Mouse (Mus musculus): ENCODE results near the gene Vars.

GRCm38 (mm10) chr17:34979631-34980030 lies 21.2 kb upstream of the Vars start:
- no peak for TF ChIP-seq CTCF (IDR thresholded peaks at IDR 0.05; ENCODE audit: control insufficient read depth, insufficient read depth, insufficient replicate concordance, low read depth, low read length)
- no peak for TF ChIP-seq POLR2A (IDR thresholded peaks at IDR 0.05; ENCODE audit: control insufficient read depth, low read depth, low read length)
